Mouse (Mus musculus): ENCODE measurements around the gene Gprasp2. TPM values are rescaled to one million over a fixed set of nuclear protein-coding genes. Genes with fewer than 3 reads are reported as not detected.
A peak's percentile ranks its signal among the peaks of the same experiment; 100 is the strongest.
"Not testable (repeated sequence)": the region's sequence is repeated elsewhere in the genome, so short reads cannot be mapped to it uniquely, and the experiment has no call there.

The Gprasp2 gene
- 100 to 1,000 TPM; 194 to 223 TPM for total RNA-seq (2021)
- long read RNA-seq, transcript Gprasp2-204 (7 exons, 880 nt) = major isoform, 15 of 113 reads
- long read RNA-seq, transcript Gprasp2-202 (4 exons, 813 nt) = minor isoform, 5 of 113 reads
- long read RNA-seq, transcript Gprasp2-205 (5 exons, 776 nt) = minor isoform, 10 of 113 reads
- long read RNA-seq, partial matches to known transcripts = 16 of 113 reads
- long read RNA-seq, other reads (novel, unspliced or antisense) = 62 of 113 reads

DNA sequence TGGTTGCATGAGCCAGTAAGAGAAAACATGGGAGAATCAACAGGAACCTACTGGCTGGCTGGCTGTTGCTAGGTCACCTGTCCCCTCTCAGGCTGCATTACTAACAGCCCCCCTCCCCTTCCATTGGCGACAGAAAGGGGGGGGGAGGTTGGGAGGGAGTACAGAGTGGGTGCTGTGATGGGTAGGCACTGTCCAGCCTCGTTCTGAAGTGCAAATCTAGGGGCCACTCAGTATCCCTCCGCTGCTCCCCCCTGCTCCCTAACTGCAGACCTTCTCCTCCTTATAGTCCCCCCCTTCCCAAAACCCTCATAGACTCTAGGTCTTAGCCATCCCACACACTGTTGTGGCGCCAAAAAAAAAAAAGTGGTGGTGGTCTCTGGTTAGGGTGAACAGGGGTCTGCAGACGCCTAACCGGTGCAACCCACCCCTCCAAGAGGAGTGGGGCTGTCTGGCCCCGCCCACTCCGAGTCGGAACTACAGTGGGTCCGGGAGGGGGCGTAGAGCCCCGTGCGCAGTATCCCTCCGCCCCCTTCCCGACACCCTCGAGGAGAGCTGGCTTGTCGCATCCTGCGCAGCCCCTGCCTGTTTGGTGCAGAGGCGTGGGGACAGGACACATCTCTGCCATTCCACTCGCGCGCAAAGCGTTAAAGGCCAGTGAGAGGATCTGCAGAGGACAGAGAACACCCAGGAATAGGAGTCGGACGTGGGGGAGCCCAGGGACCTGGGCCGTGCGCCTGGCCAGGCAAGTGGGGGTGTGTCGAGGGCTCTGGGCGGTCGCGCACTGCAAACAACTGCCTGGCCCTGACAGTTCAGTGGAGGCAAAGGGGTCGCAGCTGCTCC lies at the start of gene Gprasp2:
Gprasp2 (plus strand) TSS at position 514 of the 840 bp plus-strand sequence.
- DNase-seq (ENCODE audit: low spot score in 2 of 2) = peak; percentile 51 to 67

DNA sequence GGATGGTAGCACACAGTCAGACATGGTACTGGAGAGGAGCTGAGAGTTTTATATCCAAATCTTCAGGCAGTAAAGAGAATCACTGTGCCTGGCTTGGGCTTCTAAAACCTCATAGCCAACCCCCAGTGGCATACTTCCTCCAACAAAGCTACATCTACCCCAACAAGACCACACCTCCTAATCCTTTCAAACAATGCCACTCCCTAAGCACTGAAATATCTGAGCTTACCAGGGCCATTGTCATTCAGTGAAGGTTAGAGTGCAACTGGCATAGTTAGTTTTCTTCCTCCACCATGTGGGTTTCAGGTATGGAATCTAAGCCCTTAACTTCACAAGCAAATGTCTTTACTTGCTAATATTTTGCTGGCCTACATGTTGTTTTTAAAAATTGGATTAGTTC lies 47.3 kb upstream of the Gprasp2 start:
- no peak for DNase-seq (ENCODE audit: low spot score in 2 of 2)

DNA sequence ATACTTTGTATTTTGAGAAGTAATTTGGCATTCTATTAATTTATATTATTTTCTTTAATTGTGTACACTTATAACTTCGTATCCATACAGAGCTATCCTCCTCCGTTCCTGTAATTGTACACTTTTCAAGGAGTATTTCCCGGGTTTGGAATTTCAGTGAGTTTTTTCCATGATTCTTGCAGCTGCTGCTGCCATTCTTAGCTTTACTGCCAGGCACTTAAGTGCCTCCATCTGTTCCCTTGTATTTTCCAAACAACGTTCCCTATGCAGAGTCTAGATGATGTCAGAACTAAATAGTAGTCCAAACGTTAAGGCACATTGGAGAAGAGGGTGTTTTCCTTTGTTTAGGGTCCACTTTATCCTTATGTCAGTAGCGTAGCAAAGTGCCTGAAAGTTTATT lies 46.5 kb upstream of the Gprasp2 start:
- DNase-seq (ENCODE audit: low spot score in 2 of 2) = no peak

- DNase-seq (ENCODE audit: low spot score in 2 of 2) = peak; percentile 49 to 58
Observed at GRCm38 (mm10) chrX:135795591-135796304, 43.1 kb upstream of the Gprasp2 start.

DNA sequence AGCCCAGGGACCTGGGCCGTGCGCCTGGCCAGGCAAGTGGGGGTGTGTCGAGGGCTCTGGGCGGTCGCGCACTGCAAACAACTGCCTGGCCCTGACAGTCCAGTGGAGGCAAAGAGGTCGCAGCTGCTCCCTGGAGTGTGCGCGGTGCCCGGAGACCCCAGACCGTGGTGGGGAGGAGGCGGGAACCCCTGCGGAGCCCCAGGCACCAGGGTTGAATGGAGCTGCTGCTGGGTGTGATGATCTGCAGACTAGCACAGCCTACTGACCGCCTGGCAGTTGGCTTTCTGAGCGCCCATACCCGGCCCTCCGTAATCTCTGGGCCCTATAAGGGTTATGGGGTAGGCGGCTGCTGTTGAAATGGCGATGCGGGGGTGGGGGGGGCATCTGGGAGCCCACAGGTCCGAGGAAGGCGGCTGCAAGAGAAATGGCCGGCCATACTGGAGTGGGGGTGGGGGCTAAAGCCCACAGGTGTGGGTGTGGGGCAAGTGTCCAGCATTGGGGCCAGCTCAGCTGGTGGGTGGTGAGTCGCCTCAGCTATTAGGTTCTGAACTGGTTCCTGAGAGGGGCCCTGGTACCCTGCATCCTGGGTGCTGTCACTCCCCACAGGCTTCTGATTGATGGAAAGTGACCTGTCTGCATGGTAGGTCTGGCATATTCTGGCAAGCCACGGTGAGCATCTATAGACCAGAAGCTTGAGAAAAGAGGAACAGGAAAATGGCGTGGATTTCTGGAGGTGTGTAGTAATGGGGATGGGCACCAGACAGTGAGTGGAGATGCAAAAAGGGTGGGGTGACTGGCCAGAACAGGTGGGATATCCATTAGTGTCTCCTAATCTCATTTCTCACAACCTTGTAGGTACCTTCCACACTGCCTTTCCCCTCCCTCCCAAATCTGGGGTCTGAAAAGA lies 42.3 kb upstream of the Gprasp2 start:
- DNase-seq (ENCODE audit: low spot score in 2 of 2) = peak in 1 of 2 experiments; percentile 17

DNA sequence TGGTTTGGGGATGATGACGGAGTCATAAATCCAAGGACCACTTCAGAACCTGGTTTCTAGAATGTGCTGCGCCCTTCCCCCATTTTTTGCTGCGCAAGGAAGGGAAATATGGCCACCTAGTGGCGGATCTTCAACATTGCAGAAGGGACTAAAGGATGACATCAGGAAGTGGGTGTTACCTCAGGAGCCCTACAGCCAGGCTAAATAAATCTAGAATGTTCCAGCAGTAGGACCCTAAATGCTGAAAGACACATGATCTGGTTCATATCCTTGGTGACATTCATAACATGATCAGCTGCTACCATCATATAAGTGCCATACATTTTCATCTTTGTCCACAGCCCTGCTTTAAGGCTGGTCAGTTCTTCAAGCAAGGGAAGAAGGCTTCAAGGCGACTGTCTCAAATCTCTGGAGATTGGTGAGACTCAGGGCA lies 41.6 kb upstream of the Gprasp2 start, which contains the start of gene Bhlhb9:
Bhlhb9 (plus strand) TSS at position 383 of the 433 bp plus-strand sequence.
- peak; percentile 40 to 66 for DNase-seq (ENCODE audit: low spot score in 2 of 2)

- no peak for DNase-seq (ENCODE audit: low spot score in 2 of 2)
Observed at GRCm38 (mm10) chrX:135804149-135804548, 34.7 kb upstream of the Gprasp2 start.

DNA sequence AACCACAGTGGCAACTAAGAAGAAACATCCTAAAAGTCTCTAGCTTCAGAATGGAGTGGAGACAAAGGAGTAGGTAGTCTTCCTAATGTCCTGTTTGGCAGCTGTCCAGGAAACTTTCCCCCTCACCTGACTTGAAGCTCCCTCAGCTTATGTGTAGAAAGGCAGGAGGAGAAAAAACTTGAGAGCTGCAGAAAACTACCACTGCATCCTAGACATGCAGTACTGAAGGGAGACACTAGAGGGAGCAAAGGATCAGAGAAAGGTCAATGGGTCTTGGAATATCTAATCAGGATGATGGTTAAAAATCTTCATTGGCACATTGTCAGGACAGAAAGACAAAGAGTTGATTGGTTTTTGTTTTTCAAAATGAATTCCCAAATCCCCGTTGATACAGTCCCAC lies 33.1 kb upstream of the Gprasp2 start:
- peak in 1 of 2 experiments; percentile 70 for DNase-seq (ENCODE audit: low spot score in 2 of 2)

DNA sequence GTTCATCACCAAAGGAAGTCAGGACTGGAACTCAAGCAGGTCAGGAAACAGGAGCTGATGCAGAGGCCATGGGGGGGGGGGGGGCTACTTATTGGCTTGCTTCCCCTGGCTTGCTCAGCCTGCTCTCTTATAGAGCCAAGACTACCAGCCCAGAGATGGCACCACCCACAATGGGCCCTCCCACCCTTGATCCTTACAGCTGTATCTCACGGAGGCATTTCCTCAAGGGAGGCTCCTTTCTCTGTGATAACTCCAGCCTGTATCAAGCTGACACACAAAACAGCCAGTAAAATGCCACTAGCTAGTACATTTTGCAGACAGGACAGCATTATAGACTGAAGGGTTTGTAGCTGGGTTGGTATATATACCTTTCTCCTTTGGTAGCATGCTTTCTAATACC lies 2.9 kb upstream of the Gprasp2 start:
- not testable (repeated sequence) for DNase-seq (ENCODE audit: low spot score in 2 of 2)

GRCm38 (mm10) chrX:135837896-135838295 lies 938 bp upstream of the Gprasp2 start:
- DNase-seq (ENCODE audit: low spot score in 2 of 2) = no peak

GRCm38 (mm10) chrX:135839397-135840391 lies 860 bp downstream of the Gprasp2 start:
- peak; percentile 38 to 43 for DNase-seq (ENCODE audit: low spot score in 2 of 2)

DNA sequence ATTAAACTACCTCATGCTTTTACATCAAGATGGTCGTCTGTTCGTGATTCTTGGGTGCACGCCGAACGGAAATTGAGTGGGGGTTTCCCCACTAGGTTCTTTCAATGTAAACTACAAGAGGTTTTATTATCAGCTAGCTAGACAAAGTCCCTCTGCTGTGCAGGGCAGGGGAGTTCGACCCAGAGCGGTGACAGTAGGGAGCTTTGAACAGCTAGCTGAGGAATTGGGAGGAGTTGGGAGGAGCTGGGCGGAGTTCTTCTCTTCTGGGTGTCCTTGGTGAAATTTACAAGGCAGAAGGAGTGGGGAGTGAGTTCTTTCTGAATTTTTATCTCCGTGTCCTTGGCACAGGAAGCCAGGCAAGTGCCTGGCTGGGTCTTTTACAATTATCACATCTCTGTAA lies 28.0 kb downstream of the Gprasp2 start:
- DNase-seq (ENCODE audit: low spot score in 2 of 2) = not testable (repeated sequence)

- no peak for DNase-seq (ENCODE audit: low spot score in 2 of 2)
Observed at GRCm38 (mm10) chrX:135876679-135877078, 37.8 kb downstream of the Gprasp2 start.

DNA sequence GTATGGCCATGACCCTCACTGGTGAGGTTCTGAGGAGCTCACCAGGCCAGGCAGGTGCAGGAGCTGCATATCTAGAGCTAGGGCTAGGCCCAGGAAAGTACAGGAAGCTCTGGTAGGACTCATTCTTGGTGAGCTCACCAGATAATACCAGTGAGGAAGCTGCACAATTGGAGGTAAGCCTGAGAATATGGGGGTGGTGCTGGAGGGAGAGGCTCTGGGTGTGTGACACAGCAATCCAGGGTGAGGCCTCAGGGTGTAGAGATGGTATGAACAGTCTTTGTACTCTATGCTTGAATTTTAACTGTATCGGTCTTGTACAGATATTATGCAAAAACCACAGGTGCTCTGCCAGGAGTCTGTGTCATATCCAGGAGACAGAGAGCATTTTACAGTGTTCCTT lies 40.8 kb downstream of the Gprasp2 start:
- no peak for DNase-seq (ENCODE audit: low spot score in 2 of 2)

DNA sequence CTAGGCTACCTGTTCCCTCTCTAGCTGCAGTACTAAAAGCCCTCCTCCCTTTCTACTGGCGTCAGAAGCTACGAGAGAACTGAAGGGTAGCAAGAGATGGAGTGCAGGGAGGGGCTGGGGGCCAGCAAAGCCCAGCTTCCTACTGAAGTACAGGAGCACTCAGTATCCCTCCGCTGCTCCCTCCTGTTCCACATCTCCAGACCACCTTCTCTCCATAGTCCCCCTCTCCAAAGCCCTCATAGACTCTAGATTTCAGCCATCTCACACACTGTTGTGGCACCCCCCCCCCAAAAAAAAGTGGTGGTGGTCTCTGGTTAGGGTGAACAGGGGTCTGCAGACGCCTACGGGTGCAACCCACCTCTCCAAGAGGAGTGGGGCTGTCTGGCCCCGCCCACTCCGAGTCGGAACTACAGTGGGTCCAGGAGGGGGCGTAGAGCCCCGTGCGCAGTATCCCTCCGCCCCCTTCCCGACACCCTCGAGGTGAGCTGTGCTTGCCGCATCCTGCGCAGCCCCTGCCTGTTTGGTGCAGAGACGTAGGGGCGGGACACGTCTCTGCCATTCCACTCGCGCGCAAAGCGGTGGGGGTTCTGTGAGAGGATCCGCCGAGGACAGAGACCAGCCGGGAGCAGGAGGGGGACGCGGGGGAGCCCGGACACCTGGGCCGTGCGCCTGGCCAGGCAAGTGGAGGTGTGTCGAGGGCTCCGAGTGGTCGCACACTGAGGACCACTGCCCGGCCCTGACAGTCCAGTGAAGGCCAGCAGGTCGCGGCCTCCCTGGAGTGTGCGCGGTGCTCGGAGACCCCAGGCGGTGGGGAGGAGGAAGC lies 46.8 kb downstream of the Gprasp2 start:
- peak; percentile 80 to 83 for DNase-seq (ENCODE audit: low spot score in 2 of 2)

- peak; percentile 9 to 28 for DNase-seq (ENCODE audit: low spot score in 2 of 2)
Observed at GRCm38 (mm10) chrX:135886234-135886585, 47.4 kb downstream of the Gprasp2 start.
